ENCODE assay signal across 20 mouse cellular contexts in genomic region chr16:37572117-37572754, GRCm38 (mm10). TPM values are rescaled to one million over a fixed set of nuclear protein-coding genes. Genes with fewer than 3 reads are reported as not detected.
DNase-seq lines count a peak whose midpoint lies in the region; ATAC-seq and TF ChIP-seq lines count a peak whose summit lies in the region.
"Had no signal": no experiment of that assay in that cellular context is flagged by ENCODE, and none has a peak within 500 bp of the region (broad histone marks: within the 10 kb centered on the region; RNA-seq: fewer than 3 reads in every experiment).

No protein-coding gene starts in this region.

- no peak for TF ChIP-seq EP300 in liver, postnatal 0 days (IDR thresholded peaks at IDR 0.05; ENCODE audit: low read depth)

- TF ChIP-seq CTCF in liver, postnatal 0 days (IDR thresholded peaks at IDR 0.05; ENCODE audit: low read depth), result no peak

- H3K4me2 ChIP-seq in embryonic facial prominence, embryonic 11.5 days (ENCODE audit: low read depth, low read length), result no peak overlapping the region
- no peak overlapping the region for H3K4me2 ChIP-seq in liver, postnatal 0 days (ENCODE audit: low read depth, low read length)
- no peak overlapping the region for H3K4me2 ChIP-seq in liver, embryonic 11.5 days
- H3K4me2 ChIP-seq in limb, embryonic 13.5 days (replicated peaks), result peak overlapping the region; percentile 36; the same call in 1 of the 2 replicates
- H3K4me2 ChIP-seq in forebrain, embryonic 13.5 days, result no peak overlapping the region
- H3K4me2 ChIP-seq: forebrain, embryonic 12.5 days; heart, embryonic 13.5 days; hindbrain, embryonic 13.5 days had no signal

- H3K9ac ChIP-seq in embryonic facial prominence, embryonic 11.5 days (replicated peaks; ENCODE audit: low read length), result no peak overlapping the region
- no peak overlapping the region for H3K9ac ChIP-seq in liver, postnatal 0 days (replicated peaks)
- no peak overlapping the region for H3K9ac ChIP-seq in liver, embryonic 11.5 days (ENCODE audit: low read depth, low read length)
- no peak overlapping the region for H3K9ac ChIP-seq in limb, embryonic 13.5 days
- no peak overlapping the region for H3K9ac ChIP-seq in forebrain, embryonic 13.5 days
- H3K9ac ChIP-seq: forebrain, embryonic 12.5 days; forebrain, postnatal 0 days; heart, embryonic 13.5 days; hindbrain, embryonic 13.5 days had no signal

- H3K27me3 ChIP-seq in embryonic facial prominence, embryonic 11.5 days (ENCODE audit: control insufficient read depth, insufficient read depth, low read length), result no peaks in the 10 kb centered on the region
- no peaks in the 10 kb centered on the region for H3K27me3 ChIP-seq in embryonic facial prominence, embryonic 10.5 days (replicated peaks; ENCODE audit: low read depth, poor library complexity, severe bottlenecking)
- H3K27me3 ChIP-seq in liver, postnatal 0 days (ENCODE audit: insufficient read depth, low read length), result no peaks in the 10 kb centered on the region
- H3K27me3 ChIP-seq in liver, embryonic 11.5 days (replicated peaks; ENCODE audit: control insufficient read depth, insufficient read depth, low read length), result no peaks in the 10 kb centered on the region
- no peaks in the 10 kb centered on the region for H3K27me3 ChIP-seq in limb, embryonic 13.5 days
- H3K27me3 ChIP-seq in forebrain, embryonic 13.5 days, result no peaks in the 10 kb centered on the region
- H3K27me3 ChIP-seq: forebrain, embryonic 12.5 days; heart, embryonic 13.5 days; hindbrain, embryonic 13.5 days had no signal

- DNase-seq in embryonic facial prominence, embryonic 11.5 days (ENCODE audit: low spot score), result no peak
- DNase-seq in embryonic facial prominence, embryonic 10.5 days (ENCODE audit: low spot score), result no peak
- no peak for DNase-seq in liver, postnatal 0 days
- DNase-seq in liver, embryonic 11.5 days (ENCODE audit: low spot score), result no peak
- peak; percentile 40 for DNase-seq in forelimb bud, embryonic 11.5 days (ENCODE audit: low read depth, low spot score)
- DNase-seq: adrenal gland, postnatal 14 days; cerebellum, adult 11-12 months; cerebellum, adult 9-10 months; cerebellum, postnatal 36 days; forebrain, postnatal 0 days; gastrocnemius, adult 2 months; gastrocnemius, postnatal 25 days; heart, postnatal 4 days had no signal

- 0 out of 2 replicates have a peak, but pooled peaks have one; percentile 48 for ATAC-seq in embryonic facial prominence, embryonic 11.5 days (replicated peaks; ENCODE audit: insufficient number of reproducible peaks, low FRiP score, low TSS enrichment, low read depth)
- ATAC-seq in liver, postnatal 0 days, result peak; percentile 37; the same call in 1 of the 2 replicates
- ATAC-seq in liver, embryonic 11.5 days (replicated peaks; ENCODE audit: low FRiP score), result no peak
- ATAC-seq in limb, embryonic 13.5 days (ENCODE audit: low FRiP score, low read depth), result peak; percentile 60; the same call in 1 of the 2 replicates
- no peak for ATAC-seq in inflammation-experienced regulatory T-cells, adult 6 months
- ATAC-seq in forebrain, embryonic 13.5 days, result no peak
- ATAC-seq: activated CD4-positive, CD25-positive, alpha-beta regulatory T cell, adult 4 months; forebrain, postnatal 0 days had no signal

- no peaks in the 10 kb centered on the region for H3K4me1 ChIP-seq in embryonic facial prominence, embryonic 11.5 days (ENCODE audit: control insufficient read depth, insufficient read depth, low read length)
- peaks cover 9% of the 10 kb centered on the region for H3K4me1 ChIP-seq in embryonic facial prominence, embryonic 10.5 days
- H3K4me1 ChIP-seq in liver, postnatal 0 days (ENCODE audit: insufficient read depth), result no peaks in the 10 kb centered on the region; the same call in 1 of the 2 replicates
- no peaks in the 10 kb centered on the region for H3K4me1 ChIP-seq in liver, embryonic 11.5 days (replicated peaks; ENCODE audit: control insufficient read depth, insufficient read depth, low read length)
- H3K4me1 ChIP-seq in limb, embryonic 13.5 days, result peaks cover 19% of the 10 kb centered on the region
- H3K4me1 ChIP-seq in forebrain, embryonic 13.5 days, result peaks cover 7% of the 10 kb centered on the region; the same call in 1 of the 2 replicates
- H3K4me1 ChIP-seq: forebrain, embryonic 12.5 days had no signal

- 77% methylated on average over 12 of the region's 12 CpGs for WGBS in embryonic facial prominence, embryonic 11.5 days
- 83% methylated on average over 12 of the region's 12 CpGs for WGBS in embryonic facial prominence, embryonic 10.5 days
- 88% methylated on average over 12 of the region's 12 CpGs for WGBS in liver, postnatal 0 days (ENCODE audit: insufficient replicate concordance)
- 90% methylated on average over 12 of the region's 12 CpGs for WGBS in liver, embryonic 11.5 days
- 34% methylated on average over 12 of the region's 12 CpGs for WGBS in limb, embryonic 13.5 days
- 87% methylated on average over 12 of the region's 12 CpGs for WGBS in forebrain, embryonic 13.5 days

- H3K9me3 ChIP-seq in embryonic facial prominence, embryonic 11.5 days (replicated peaks; ENCODE audit: control insufficient read depth, low read length), result peaks cover 3% of the 10 kb centered on the region; the same call in 1 of the 2 replicates
- peaks cover 5% of the 10 kb centered on the region; the same call in 1 of the 2 replicates for H3K9me3 ChIP-seq in embryonic facial prominence, embryonic 10.5 days
- peaks cover 2% of the 10 kb centered on the region; the same call in 1 of the 2 replicates for H3K9me3 ChIP-seq in liver, postnatal 0 days (ENCODE audit: low read length)
- no peaks in the 10 kb centered on the region; the same call in 1 of the 2 replicates for H3K9me3 ChIP-seq in liver, embryonic 11.5 days (ENCODE audit: control insufficient read depth, low read length)
- peaks cover 4% of the 10 kb centered on the region; the same call in 1 of the 2 replicates for H3K9me3 ChIP-seq in limb, embryonic 13.5 days
- H3K9me3 ChIP-seq in forebrain, embryonic 13.5 days (replicated peaks), result peaks cover 4% of the 10 kb centered on the region; the same call in 1 of the 2 replicates
- H3K9me3 ChIP-seq: forebrain, embryonic 12.5 days; hindbrain, embryonic 13.5 days had no signal

- no peak overlapping the region for H3K27ac ChIP-seq in embryonic facial prominence, embryonic 11.5 days (replicated peaks; ENCODE audit: low read depth, low read length)
- no peak overlapping the region for H3K27ac ChIP-seq in embryonic facial prominence, embryonic 10.5 days (replicated peaks)
- H3K27ac ChIP-seq in liver, postnatal 0 days (ENCODE audit: low read depth), result 0 out of 2 replicates have a peak overlapping the region, but pooled peaks have one; percentile 11
- H3K27ac ChIP-seq in liver, embryonic 11.5 days (ENCODE audit: low read depth, low read length), result no peak overlapping the region
- no peak overlapping the region for H3K27ac ChIP-seq in limb, embryonic 13.5 days
- H3K27ac ChIP-seq in forebrain, embryonic 13.5 days, result no peak overlapping the region
- H3K27ac ChIP-seq: gastrocnemius, adult 2 months; heart, embryonic 13.5 days had no signal

- H3K36me3 ChIP-seq in embryonic facial prominence, embryonic 11.5 days (replicated peaks; ENCODE audit: control insufficient read depth, insufficient read depth, low read depth, low read length), result no peaks in the 10 kb centered on the region
- H3K36me3 ChIP-seq in embryonic facial prominence, embryonic 10.5 days (replicated peaks), result peaks cover 28% of the 10 kb centered on the region
- peaks cover 7% of the 10 kb centered on the region for H3K36me3 ChIP-seq in liver, postnatal 0 days (replicated peaks; ENCODE audit: insufficient read depth, low read length)
- peaks cover 8% of the 10 kb centered on the region for H3K36me3 ChIP-seq in liver, embryonic 11.5 days (ENCODE audit: control insufficient read depth, insufficient read depth, low read length)
- peaks cover 8% of the 10 kb centered on the region for H3K36me3 ChIP-seq in limb, embryonic 13.5 days
- H3K36me3 ChIP-seq in forebrain, embryonic 13.5 days (ENCODE audit: poor library complexity, severe bottlenecking), result peaks cover 15% of the 10 kb centered on the region; the same call in 1 of the 2 replicates

- no peak overlapping the region for H3K4me3 ChIP-seq in embryonic facial prominence, embryonic 11.5 days (ENCODE audit: low read depth, low read length)
- no peak overlapping the region for H3K4me3 ChIP-seq in embryonic facial prominence, embryonic 10.5 days
- no peak overlapping the region for H3K4me3 ChIP-seq in liver, postnatal 0 days (ENCODE audit: low read depth, low read length)
- H3K4me3 ChIP-seq in liver, embryonic 11.5 days (ENCODE audit: low read depth, low read length), result no peak overlapping the region
- no peak overlapping the region for H3K4me3 ChIP-seq in limb, embryonic 13.5 days
- H3K4me3 ChIP-seq in forebrain, embryonic 13.5 days, result no peak overlapping the region
- H3K4me3 ChIP-seq: forebrain, embryonic 12.5 days; gastrocnemius, adult 2 months; heart, embryonic 13.5 days; hindbrain, embryonic 13.5 days had no signal

RNA-seq across cellular contexts. Expression of gene Hgd, which starts 7.7 kb away (rescaled TPM):
- 0.21 TPM in 1 of 2 replicates, not detected in the other for polyA plus RNA-seq in embryonic facial prominence, embryonic 11.5 days (2014; fragmentation: Nextera tagmentation; extraction: Ambion mirVana)
- polyA plus RNA-seq in embryonic facial prominence, embryonic 10.5 days (2016; fragmentation: Nextera tagmentation; extraction: Ambion mirVana), result 0.09 and 0.16 TPM in 2 replicates
- polyA plus RNA-seq in liver, postnatal 0 days (2015; fragmentation: Nextera tagmentation; extraction: Ambion mirVana), result 131 and 153 TPM in 2 replicates
- 13.6 and 13.7 TPM in 2 replicates for polyA plus RNA-seq in liver, embryonic 11.5 days (2014; fragmentation: Nextera tagmentation; extraction: Ambion mirVana)
- 0.11 and 0.17 TPM in 2 replicates for polyA plus RNA-seq in limb, embryonic 13.5 days (2015; fragmentation: Nextera tagmentation; extraction: Ambion mirVana)
- not detected for polyA plus RNA-seq in inflammation-experienced regulatory T-cells, adult 6 months (2017; shearing (Covaris generic))
- 0.27 and 0.38 TPM in 2 replicates for polyA plus RNA-seq in forebrain, embryonic 13.5 days (2015; fragmentation: Nextera tagmentation; extraction: Ambion mirVana)
- polyA plus RNA-seq: activated CD4-positive, CD25-positive, alpha-beta regulatory T cell, adult 4 months; forebrain, postnatal 0 days had no signal

RNA-seq across cellular contexts. Expression of gene Rabl3, which starts 32.6 kb away (rescaled TPM):
- 41.2 and 44.9 TPM in 2 replicates for polyA plus RNA-seq in embryonic facial prominence, embryonic 11.5 days (2014; fragmentation: Nextera tagmentation; extraction: Ambion mirVana)
- 34.5 and 36.2 TPM in 2 replicates for polyA plus RNA-seq in embryonic facial prominence, embryonic 10.5 days (2016; fragmentation: Nextera tagmentation; extraction: Ambion mirVana)
- polyA plus RNA-seq in liver, postnatal 0 days (2015; fragmentation: Nextera tagmentation; extraction: Ambion mirVana), result 14.2 and 14.9 TPM in 2 replicates
- 29.6 and 33.5 TPM in 2 replicates for polyA plus RNA-seq in liver, embryonic 11.5 days (2014; fragmentation: Nextera tagmentation; extraction: Ambion mirVana)
- 31.8 and 33.0 TPM in 2 replicates for polyA plus RNA-seq in limb, embryonic 13.5 days (2015; fragmentation: Nextera tagmentation; extraction: Ambion mirVana)
- polyA plus RNA-seq in inflammation-experienced regulatory T-cells, adult 6 months (2017; shearing (Covaris generic)), result 10 to 100 TPM; 12.6 to 14.2 (median 13.2) TPM
- polyA plus RNA-seq in forebrain, embryonic 13.5 days (2015; fragmentation: Nextera tagmentation; extraction: Ambion mirVana), result 25.9 and 28.1 TPM in 2 replicates

RNA-seq across cellular contexts. Expression of gene Gtf2e1, which starts 32.6 kb away (rescaled TPM):
- polyA plus RNA-seq in embryonic facial prominence, embryonic 11.5 days (2014; fragmentation: Nextera tagmentation; extraction: Ambion mirVana), result 52.3 and 54.6 TPM in 2 replicates
- polyA plus RNA-seq in embryonic facial prominence, embryonic 10.5 days (2016; fragmentation: Nextera tagmentation; extraction: Ambion mirVana), result 44.9 and 49.6 TPM in 2 replicates
- 5.8 and 5.9 TPM in 2 replicates for polyA plus RNA-seq in liver, postnatal 0 days (2015; fragmentation: Nextera tagmentation; extraction: Ambion mirVana)
- 29.2 and 34.0 TPM in 2 replicates for polyA plus RNA-seq in liver, embryonic 11.5 days (2014; fragmentation: Nextera tagmentation; extraction: Ambion mirVana)
- polyA plus RNA-seq in limb, embryonic 13.5 days (2015; fragmentation: Nextera tagmentation; extraction: Ambion mirVana), result 33.9 and 34.5 TPM in 2 replicates
- polyA plus RNA-seq in inflammation-experienced regulatory T-cells, adult 6 months (2017; shearing (Covaris generic)), result 10 to 100 TPM; 11.2 to 16.2 (median 14.4) TPM
- polyA plus RNA-seq in forebrain, embryonic 13.5 days (2015; fragmentation: Nextera tagmentation; extraction: Ambion mirVana), result 41.9 and 43.0 TPM in 2 replicates

Comparison
In these comparisons a context has a peak if more than half of its experiments do, and no peak if none do; other contexts are left out.
1. ATAC-seq: peak in embryonic facial prominence, embryonic 11.5 days (single experiment), liver, postnatal 0 days (single experiment) and limb, embryonic 13.5 days (single experiment); none in liver, embryonic 11.5 days (single experiment), inflammation-experienced regulatory T-cells, adult 6 months (single experiment) and forebrain, embryonic 13.5 days (single experiment).
2. RNA of gene Hgd, which starts 7.7 kb away (polyA plus RNA-seq): 131 to 153 TPM in liver, postnatal 0 days and 13.6 to 13.7 TPM in liver, embryonic 11.5 days; 0.27 to 0.38 TPM in forebrain, embryonic 13.5 days, 0.09 to 0.16 TPM in embryonic facial prominence, embryonic 10.5 days, 0.11 to 0.17 TPM in limb, embryonic 13.5 days, not detected in inflammation-experienced regulatory T-cells, adult 6 months and 0.21 TPM in embryonic facial prominence, embryonic 11.5 days; every median in the first group is over 10 times any median in the second.